Mouse (Mus musculus): Measurements from ENCODE around the gene Cdk6. TPM values are rescaled to one million over a fixed set of nuclear protein-coding genes. Genes with fewer than 3 reads are reported as not detected.

Cdk6 gene
- total and polyA plus RNA-seq, 3 experiments, result 79.0 to 318 (median 197) TPM

GRCm38 (mm10) chr5:3503373-3503772, 162.1 kb downstream of the Cdk6 start:
- Histone ChIP-seq H3K36me3 (ENCODE audit: control insufficient read depth in 1 of 2, insufficient read depth in 2 of 2, low read length in 2 of 2) (peaks cover 39 to 73% of the 10 kb centered on the region in 2 experiments), H3K79me2 (ENCODE audit: control insufficient read depth, insufficient read depth, low read length, poor library complexity) (peaks cover 18% of the 10 kb centered on the region; the same call in 1 of the 2 replicates), H3K27me3 (ENCODE audit: control insufficient read depth in 1 of 2, insufficient read depth in 2 of 2, low read length in 2 of 2) (no peaks in the 10 kb centered on the region), H3K27ac (ENCODE audit: control insufficient read depth, low read depth, low read length) (peak overlapping the region; percentile 45; the same call in 1 of the 2 replicates), H3K9me3 (replicated peaks; ENCODE audit: insufficient read depth, low read length) (no peaks in the 10 kb centered on the region), H3K4me1 (ENCODE audit: control insufficient read depth in 1 of 2, insufficient read depth in 2 of 2, low read length in 2 of 2) (peaks cover 32 to 48% of the 10 kb centered on the region in 2 experiments), H3K9ac (ENCODE audit: control insufficient read depth, low read depth, low read length, poor library complexity, severe bottlenecking) (no peak overlapping the region), H3K4me3 (ENCODE audit: control insufficient read depth in 1 of 2, insufficient read depth in 1 of 2, low read depth in 2 of 2, low read length in 2 of 2) (no peak overlapping the region)
- TF ChIP-seq USF2 (IDR thresholded peaks at IDR 0.05; ENCODE audit: borderline replicate concordance in 1 of 2, insufficient read depth in 1 of 2, low read depth in 1 of 2, low read length in 2 of 2) (no peak), ZKSCAN1 (IDR thresholded peaks at IDR 0.05; ENCODE audit: low read depth, low read length) (no peak), POLR2A (IDR thresholded peaks at IDR 0.05; ENCODE audit: control insufficient read depth in 1 of 2, insufficient read depth in 1 of 2, low read depth in 1 of 2, low read length in 2 of 2, poor library complexity in 1 of 2) (no peak), ZC3H11A (IDR thresholded peaks at IDR 0.05; ENCODE audit: low read depth, low read length) (no peak), MEF2A (IDR thresholded peaks at IDR 0.05; ENCODE audit: extremely low read depth, insufficient replicate concordance, low read depth, low read length, poor library complexity, severe bottlenecking) (no peak), CTCF (IDR thresholded peaks at IDR 0.05 in 2 of 3, conservative IDR thresholded peaks at IDR 0.05 in 1 of 3; ENCODE audit: control insufficient read depth in 1 of 3, insufficient read depth in 1 of 3, low read depth in 2 of 3, low read length in 3 of 3, poor library complexity in 1 of 3, severe bottlenecking in 1 of 3) (no peak)
- no peak for DNase-seq (ENCODE audit: low read depth, low spot score)

DNA sequence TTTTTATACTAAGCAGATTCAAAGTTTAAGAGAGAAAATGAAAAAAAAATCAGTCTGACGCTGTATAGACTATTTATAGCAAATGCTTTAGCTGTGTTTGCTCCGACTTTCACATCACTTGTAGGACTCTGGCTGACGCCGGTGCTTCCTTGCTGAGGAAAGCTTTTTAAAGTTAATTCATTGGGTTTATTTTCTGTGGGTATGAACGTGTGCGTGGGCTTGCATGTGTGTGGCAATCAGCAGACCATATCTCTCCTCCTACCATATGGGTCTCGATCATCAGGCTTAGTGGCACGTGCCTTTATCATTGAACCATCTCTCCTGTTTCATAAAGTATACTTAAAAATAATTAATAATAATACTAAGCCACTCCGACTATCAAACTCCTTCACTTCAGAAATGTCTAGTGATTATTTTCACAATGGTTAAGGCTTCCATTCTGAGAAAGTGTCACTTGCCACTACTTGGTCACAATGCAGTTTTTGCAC, 162.6 kb downstream of the Cdk6 start:
- H3K9ac ChIP-seq (ENCODE audit: control insufficient read depth, low read depth, low read length, poor library complexity, severe bottlenecking), result no peak overlapping the region
- no peaks in the 10 kb centered on the region for H3K9me3 ChIP-seq (replicated peaks; ENCODE audit: insufficient read depth, low read length)
- H3K4me3 ChIP-seq (ENCODE audit: control insufficient read depth in 1 of 2, insufficient read depth in 1 of 2, low read depth in 2 of 2, low read length in 2 of 2), result no peak overlapping the region
- H3K79me2 ChIP-seq (ENCODE audit: control insufficient read depth, insufficient read depth, low read length, poor library complexity), result peaks cover 16% of the 10 kb centered on the region; the same call in 1 of the 2 replicates
- H3K4me1 ChIP-seq (ENCODE audit: control insufficient read depth in 1 of 2, insufficient read depth in 2 of 2, low read length in 2 of 2), result peaks cover 31 to 50% of the 10 kb centered on the region in 2 experiments
- H3K27me3 ChIP-seq (ENCODE audit: control insufficient read depth in 1 of 2, insufficient read depth in 2 of 2, low read length in 2 of 2), result no peaks in the 10 kb centered on the region
- TF ChIP-seq ETS1 (IDR thresholded peaks at IDR 0.05; ENCODE audit: low read depth, low read length) (peak; percentile 35; the same call in 1 of the 2 replicates), BHLHE40 (IDR thresholded peaks at IDR 0.05; ENCODE audit: borderline replicate concordance, low read depth, low read length) (peak; percentile 72; the same call in 1 of the 2 replicates), GATA1 (IDR thresholded peaks at IDR 0.05; ENCODE audit: low read depth, low read length) (peak; percentile 29; the same call in 1 of the 2 replicates), POLR2AphosphoS5 (IDR thresholded peaks at IDR 0.05; ENCODE audit: borderline replicate concordance, low read depth, low read length) (no peak)
- DNase-seq (ENCODE audit: low read depth, low spot score), result no peak
- peaks cover 37 to 76% of the 10 kb centered on the region in 2 experiments for H3K36me3 ChIP-seq (ENCODE audit: control insufficient read depth in 1 of 2, insufficient read depth in 2 of 2, low read length in 2 of 2)
- peak overlapping the region; percentile 30; the same call in 1 of the 2 replicates for H3K27ac ChIP-seq (ENCODE audit: control insufficient read depth, low read depth, low read length)

DNA sequence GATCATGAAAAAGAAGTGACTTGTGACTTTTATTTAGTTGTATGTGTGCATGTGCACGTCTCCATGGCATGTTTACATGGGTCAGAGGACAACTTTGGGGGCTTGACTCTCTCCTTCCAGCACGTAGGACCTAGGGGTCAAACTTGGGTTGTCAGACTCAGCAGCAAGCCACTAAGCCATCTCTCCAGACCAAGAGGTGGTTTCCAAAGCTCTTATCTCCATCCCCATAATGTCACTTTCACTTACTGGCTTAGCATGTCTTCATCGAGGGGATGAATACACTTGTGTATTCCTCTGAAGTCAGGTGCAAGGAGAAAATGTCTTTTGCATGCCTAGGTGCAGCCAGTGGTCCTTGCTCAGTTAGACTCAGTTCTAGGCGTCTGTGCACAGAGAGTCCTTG, 163.2 kb downstream of the Cdk6 start:
- Histone ChIP-seq H3K27ac (ENCODE audit: control insufficient read depth, low read depth, low read length) (peak overlapping the region; percentile 30; the same call in 1 of the 2 replicates), H3K9ac (ENCODE audit: control insufficient read depth, low read depth, low read length, poor library complexity, severe bottlenecking) (no peak overlapping the region), H3K4me3 (ENCODE audit: control insufficient read depth in 1 of 2, insufficient read depth in 1 of 2, low read depth in 2 of 2, low read length in 2 of 2) (no peak overlapping the region), H3K36me3 (ENCODE audit: control insufficient read depth in 1 of 2, insufficient read depth in 2 of 2, low read length in 2 of 2) (peaks cover 31 to 74% of the 10 kb centered on the region in 2 experiments), H3K4me1 (ENCODE audit: control insufficient read depth in 1 of 2, insufficient read depth in 2 of 2, low read length in 2 of 2) (peaks cover 36 to 48% of the 10 kb centered on the region in 2 experiments), H3K27me3 (ENCODE audit: control insufficient read depth in 1 of 2, insufficient read depth in 2 of 2, low read length in 2 of 2) (no peaks in the 10 kb centered on the region), H3K79me2 (ENCODE audit: control insufficient read depth, insufficient read depth, low read length, poor library complexity) (peaks cover 16% of the 10 kb centered on the region; the same call in 1 of the 2 replicates), H3K9me3 (replicated peaks; ENCODE audit: insufficient read depth, low read length) (no peaks in the 10 kb centered on the region)
- no peak for TF ChIP-seq NRF1 (IDR thresholded peaks at IDR 0.05; ENCODE audit: insufficient read depth, low read depth, low read length, poor library complexity, severe bottlenecking)
- no peak for TF ChIP-seq MAFK (IDR thresholded peaks at IDR 0.05; ENCODE audit: borderline replicate concordance, low read depth, low read length)
- no peak for TF ChIP-seq MYB (IDR thresholded peaks at IDR 0.05; ENCODE audit: low read depth, low read length)
- peak; percentile 19; the same call in 1 of the 2 replicates for TF ChIP-seq SIN3A (IDR thresholded peaks at IDR 0.05; ENCODE audit: low read length)
- TF ChIP-seq TBP (IDR thresholded peaks at IDR 0.05; ENCODE audit: low read depth, low read length), result no peak
- TF ChIP-seq MYC (IDR thresholded peaks at IDR 0.05; ENCODE audit: low read depth, low read length), result no peak
- 0 out of 2 replicates have a peak, but pooled peaks have one; percentile 11 for TF ChIP-seq NELFE (IDR thresholded peaks at IDR 0.05; ENCODE audit: low read depth, low read length)
- TF ChIP-seq GATA1 (IDR thresholded peaks at IDR 0.05; ENCODE audit: low read depth, low read length), result peak; percentile 20; the same call in 1 of the 2 replicates
- no peak for DNase-seq (ENCODE audit: low read depth, low spot score)
